Mouse (Mus musculus) megakaryocyte, embryonic 14.5 days (primary cell): ENCODE data around the gene Bik.

Source experiments
- FLI1 ChIP-seq: IDR thresholded peaks from 2 replicates; pipeline ENCODE4 v1.6.1; 2012; ENCODE audit warnings: low read length, inconsistent platforms, mixed read lengths
- GATA1 ChIP-seq: IDR thresholded peaks from 3 replicates; pipeline ENCODE4 v1.6.1; 2012; ENCODE audit warnings: mixed read lengths, low read length, inconsistent platforms, borderline replicate concordance

- TF ChIP-seq FLI1 (no peak), GATA1 (no peak)
Observed at GRCm38 (mm10) chr15:83591758-83592157, 65.1 kb downstream of the Bik start.
